Mouse (Mus musculus): ENCODE measurements at regions not wholly inside any gene's neighbourhood (a gene's known extent, or its start where the extent isn't known, plus 50 kb on each side); places are given as distances from the start of the nearest gene placed in this dataset.
A peak's percentile ranks its signal among the peaks of the same experiment; 100 is the strongest.

- DNase-seq, result no peak
These were observed 156.3 kb upstream of the Zfp618 start for GRCm38 (mm10) chr4:62809048-62809447.

- DNase-seq, result no peak
These were observed 145.5 kb upstream of the Zfp618 start for GRCm38 (mm10) chr4:62819889-62820288.

- no peak for DNase-seq
These were observed 144.1 kb upstream of the Zfp618 start for GRCm38 (mm10) chr4:62821288-62821687.

GRCm38 (mm10) chr4:62822568-62822967 lies 142.8 kb upstream of the Zfp618 start:
- DNase-seq, result peak; percentile 87

GRCm38 (mm10) chr4:62823082-62823481 lies 142.3 kb upstream of the Zfp618 start:
- DNase-seq, result no peak

GRCm38 (mm10) chr4:62823555-62824250 lies 141.7 kb upstream of the Zfp618 start:
- peak; percentile 17 for DNase-seq

- no peak for DNase-seq
These were observed 140.8 kb upstream of the Zfp618 start for GRCm38 (mm10) chr4:62824581-62824980.

- DNase-seq, result no peak
These were observed 140.1 kb upstream of the Zfp618 start for GRCm38 (mm10) chr4:62825256-62825655.

- no peak for DNase-seq
These were observed 136.4 kb upstream of the Zfp618 start for GRCm38 (mm10) chr4:62828963-62829362.

GRCm38 (mm10) chr4:62833944-62834343 lies 131.4 kb upstream of the Zfp618 start:
- DNase-seq, result peak; percentile 49

GRCm38 (mm10) chr4:62836875-62837274 lies 128.5 kb upstream of the Zfp618 start:
- DNase-seq, result no peak

- no peak for DNase-seq
These were observed 114.8 kb upstream of the Zfp618 start for GRCm38 (mm10) chr4:62850526-62850925.

- DNase-seq, result no peak
These were observed 112.0 kb upstream of the Zfp618 start for GRCm38 (mm10) chr4:62853335-62853734.

- DNase-seq, result no peak
These were observed 109.0 kb upstream of the Zfp618 start for GRCm38 (mm10) chr4:62856406-62856805.

GRCm38 (mm10) chr4:62862756-62863155 lies 102.6 kb upstream of the Zfp618 start:
- DNase-seq, result no peak

GRCm38 (mm10) chr4:62870391-62870983 lies 94.9 kb upstream of the Zfp618 start:
- peak; percentile 35 for DNase-seq

GRCm38 (mm10) chr4:62872562-62872961 lies 92.8 kb upstream of the Zfp618 start:
- DNase-seq, result no peak

- DNase-seq, result no peak
These were observed 91.4 kb upstream of the Zfp618 start for GRCm38 (mm10) chr4:62873986-62874385.

GRCm38 (mm10) chr4:62878063-62878462 lies 87.3 kb upstream of the Zfp618 start:
- no peak for DNase-seq

GRCm38 (mm10) chr4:62878927-62879326 lies 86.4 kb upstream of the Zfp618 start:
- no peak for DNase-seq

- DNase-seq, result no peak
These were observed 83.5 kb upstream of the Zfp618 start for GRCm38 (mm10) chr4:62881824-62882223.

- DNase-seq, result no peak
These were observed 83.1 kb upstream of the Zfp618 start for GRCm38 (mm10) chr4:62882276-62882675.

- DNase-seq, result no peak
These were observed 76.6 kb upstream of the Zfp618 start for GRCm38 (mm10) chr4:62888736-62889135.

- DNase-seq, result no peak
These were observed 75.7 kb upstream of the Zfp618 start for GRCm38 (mm10) chr4:62889708-62890107.

All from right cerebral cortex, postnatal 14 days (tissue).